Mouse (Mus musculus) intestine, postnatal 0 days (tissue): Measurements from ENCODE around the gene Col15a1. TPM values are rescaled to one million over a fixed set of nuclear protein-coding genes. Genes with fewer than 3 reads are reported as not detected.

Experiments used
- ATAC-seq: fragments of 200-750 bp; cut with Nextera tagmentation; 2 replicates; pipeline ENCODE4 v1.8.0; 2017; ENCODE audit warnings: mild to moderate bottlenecking, moderate TSS enrichment, moderate library complexity
- H3K27ac ChIP-seq: fragments of 300-500 bp; sonication (generic); 2 replicates; pipeline ENCODE4 v1.5.1; 2014; ENCODE audit warnings: mild to moderate bottlenecking, low read depth, low read length, moderate library complexity
- H3K27me3 ChIP-seq: fragments of 300-500 bp; sonication (generic); replicated peaks from 2 replicates; pipeline ENCODE4 v1.6.1; 2014; ENCODE audit warnings: low read length, mixed read lengths; ENCODE audit not compliant: control insufficient read depth, insufficient read depth
- H3K36me3 ChIP-seq: fragments of 300-500 bp; sonication (generic); 2 replicates; pipeline ENCODE4 v1.6.1; 2014; ENCODE audit warnings: mild to moderate bottlenecking, moderate library complexity; ENCODE audit not compliant: control insufficient read depth, insufficient read depth
- H3K4me1 ChIP-seq: fragments of 300-500 bp; sonication (generic); replicated peaks from 2 replicates; pipeline ENCODE4 v1.6.1; 2014; ENCODE audit warnings: antibody characterized with exemption, low read length, mixed read lengths; ENCODE audit not compliant: control insufficient read depth, insufficient read depth
- H3K4me2 ChIP-seq: fragments of 300-500 bp; sonication (generic); replicated peaks from 2 replicates; pipeline ENCODE4 v1.6.1; 2014; ENCODE audit warnings: low read depth, mild to moderate bottlenecking, moderate library complexity
- H3K4me3 ChIP-seq: fragments of 300-500 bp; sonication (generic); 2 replicates; pipeline ENCODE4 v1.5.1; 2014; ENCODE audit warnings: low read depth, low read length
- H3K9ac ChIP-seq: fragments of 300-500 bp; sonication (generic); 2 replicates; pipeline ENCODE4 v1.6.1; 2014; ENCODE audit warnings: mild to moderate bottlenecking, low read depth, low read length
- H3K9me3 ChIP-seq: fragments of 300-500 bp; sonication (generic); 2 replicates; pipeline ENCODE4 v1.6.1; 2016; ENCODE audit warnings: mixed run types; ENCODE audit not compliant: control insufficient read depth
- CTCF ChIP-seq: sonication (generic); IDR thresholded peaks from 2 replicates; pipeline ENCODE4 v1.5.1; 2016; ENCODE audit warnings: low read depth, mild to moderate bottlenecking, control low read depth, antibody characterized with exemption, moderate library complexity
- WGBS: fragments of 180-500 bp; shearing (Covaris S2); extraction: QIAGEN DNeasy Blood & Tissue Kit; methylation state at CpG from one replicate; pipeline ENCODE4 v1.1.7; 2014; 5-methylcytosine and 5-hydroxymethylcytosine counted together
- polyA plus RNA-seq: library from polyadenylated mRNA; unstranded; fragments of >200 nt; fragmentation: Nextera tagmentation; extraction: Ambion mirVana; gene quantifications from 2 replicates; pipeline ENCODE4 v1.2.1, GENCODE M21; 2015

Gene Col15a1
- polyA plus RNA-seq, 1 experiment from 2014 or later: 13.1 TPM

DNA sequence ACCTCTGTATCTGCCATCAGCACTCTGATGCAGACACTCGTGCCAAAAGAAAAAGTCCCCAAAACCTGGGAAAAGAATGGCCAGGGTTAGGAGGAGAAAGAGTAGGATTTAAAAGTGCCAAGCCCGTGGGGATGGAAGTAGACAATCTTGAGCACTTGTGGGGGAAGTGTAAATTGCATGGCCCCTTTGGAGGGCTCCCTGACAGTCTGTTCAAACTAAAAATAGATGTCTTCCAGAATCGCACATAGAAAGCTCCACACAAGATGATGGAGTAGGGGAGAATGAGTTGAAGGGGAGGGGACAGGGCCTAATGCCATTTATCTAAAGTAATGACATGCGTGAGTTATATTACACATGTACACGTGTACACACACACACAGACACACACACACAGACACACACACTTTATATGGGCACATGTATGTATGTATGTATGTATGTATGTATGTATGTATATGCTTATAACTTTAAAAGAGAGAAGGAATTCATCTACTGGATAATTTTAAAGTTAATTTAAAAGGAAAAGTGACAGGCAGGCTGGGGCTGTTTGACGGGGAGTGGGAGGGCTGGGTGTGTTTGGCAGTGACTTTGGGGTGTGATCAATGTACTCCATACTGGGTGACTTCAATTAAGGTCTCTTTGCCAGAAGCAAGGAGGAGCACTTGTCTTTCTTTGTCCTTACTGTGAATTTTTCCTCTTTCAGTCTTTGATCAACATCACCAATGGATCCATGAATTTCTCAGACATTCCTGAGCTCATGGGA lies 74.1 kb downstream of the Col15a1 start:
- Histone ChIP-seq H3K4me2 (no peak overlapping the region), H3K9ac (no peak overlapping the region), H3K9me3 (no peaks in the 10 kb centered on the region), H3K4me1 (0 out of 2 replicates have a peak, but pooled peaks cover 5% of the 10 kb centered on the region), H3K27me3 (no peaks in the 10 kb centered on the region), H3K27ac (no peak overlapping the region), H3K36me3 (no peaks in the 10 kb centered on the region; the same call in 1 of the 2 replicates), H3K4me3 (no peak overlapping the region)
- ATAC-seq: no peak
- WGBS: 67% methylated on average over 6 of the region's 6 CpGs
- TF ChIP-seq CTCF: no peak

DNA sequence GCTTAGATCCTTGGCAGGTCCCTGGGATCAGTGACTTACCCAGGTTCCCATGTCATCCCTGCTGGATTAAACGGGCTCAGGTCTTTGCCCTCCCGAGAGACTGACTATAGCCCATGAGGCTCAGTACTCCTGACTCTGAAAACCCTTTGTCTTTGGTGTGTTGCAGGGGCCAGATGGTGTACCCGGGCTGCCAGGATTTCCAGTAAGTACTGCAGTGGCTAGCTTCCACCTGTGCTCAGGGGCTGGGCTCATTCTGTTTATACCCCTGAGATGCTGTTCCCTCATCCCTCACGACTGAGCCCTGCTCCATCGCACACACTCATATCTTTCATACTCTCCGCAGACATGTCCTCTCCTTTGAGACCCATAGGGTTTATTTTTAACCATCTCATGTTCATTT lies 76.3 kb downstream of the Col15a1 start:
- no peak for ATAC-seq
- Histone ChIP-seq H3K36me3 (no peaks in the 10 kb centered on the region; the same call in 1 of the 2 replicates), H3K4me2 (no peak overlapping the region), H3K9me3 (no peaks in the 10 kb centered on the region), H3K4me1 (0 out of 2 replicates have a peak, but pooled peaks cover 5% of the 10 kb centered on the region), H3K4me3 (no peak overlapping the region), H3K27me3 (no peaks in the 10 kb centered on the region), H3K27ac (no peak overlapping the region), H3K9ac (no peak overlapping the region)
- no peak for TF ChIP-seq CTCF
- 64% methylated on average over 6 of the region's 6 CpGs for WGBS

DNA sequence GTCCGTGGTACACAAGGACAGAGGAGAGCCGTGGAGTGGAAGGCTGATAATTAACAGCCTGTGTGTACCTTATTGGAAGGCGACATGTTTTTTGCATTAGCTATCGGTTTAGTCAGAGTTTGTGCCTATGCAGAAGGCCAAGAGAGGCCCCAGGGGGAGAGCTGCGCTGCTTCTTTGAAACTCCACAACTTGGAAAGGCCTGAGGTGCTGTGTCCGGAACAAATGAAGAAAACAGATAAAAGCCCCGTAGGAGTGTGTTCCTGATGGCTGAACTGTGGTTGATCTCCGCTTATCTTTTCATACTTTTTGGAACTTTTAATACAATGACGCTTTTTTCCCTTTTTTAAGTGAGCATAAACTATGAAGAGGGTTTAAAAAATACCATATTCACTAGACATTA lies 76.9 kb downstream of the Col15a1 start:
- Histone ChIP-seq H3K4me1 (0 out of 2 replicates have a peak, but pooled peaks cover 5% of the 10 kb centered on the region), H3K27me3 (no peaks in the 10 kb centered on the region), H3K4me3 (no peak overlapping the region), H3K4me2 (no peak overlapping the region), H3K27ac (no peak overlapping the region), H3K36me3 (no peaks in the 10 kb centered on the region; the same call in 1 of the 2 replicates), H3K9me3 (no peaks in the 10 kb centered on the region), H3K9ac (no peak overlapping the region)
- no peak for ATAC-seq
- WGBS: 56% methylated on average over 9 of the region's 9 CpGs
- TF ChIP-seq CTCF: no peak

DNA sequence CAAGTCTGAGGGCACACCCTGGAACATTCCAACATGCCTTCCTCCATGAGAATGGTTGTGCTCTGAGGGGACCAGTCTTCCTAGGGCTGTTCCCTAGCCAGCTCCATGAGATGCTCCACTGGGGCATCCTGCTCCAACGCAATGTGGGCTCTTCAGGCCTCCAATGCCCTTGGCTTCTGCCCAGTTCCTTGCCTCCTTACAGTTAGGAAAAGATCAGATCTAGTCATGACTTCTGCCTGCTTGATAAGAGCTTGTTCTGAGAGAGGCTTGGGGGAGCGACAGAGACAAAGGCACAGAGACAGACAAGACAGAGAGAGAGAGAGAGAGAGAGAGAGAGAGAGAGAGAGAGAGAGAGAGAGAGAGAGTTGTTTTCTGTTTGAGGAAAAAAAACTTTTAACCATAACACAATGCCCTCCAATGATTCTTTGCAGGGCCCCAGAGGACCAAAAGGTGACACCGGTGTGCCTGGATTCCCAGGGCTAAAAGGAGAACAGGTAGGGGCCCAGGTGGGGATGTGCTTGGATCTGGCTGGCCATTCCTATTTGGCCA lies 78.7 kb downstream of the Col15a1 start:
- no peaks in the 10 kb centered on the region for H3K27me3 ChIP-seq
- H3K36me3 ChIP-seq: no peaks in the 10 kb centered on the region
- H3K27ac ChIP-seq: no peak overlapping the region
- no peak overlapping the region for H3K4me2 ChIP-seq
- ATAC-seq: no peak
- H3K4me3 ChIP-seq: no peak overlapping the region
- no peak for TF ChIP-seq CTCF
- WGBS: 92% methylated on average over 3 of the region's 3 CpGs
- no peak overlapping the region for H3K9ac ChIP-seq
- 0 out of 2 replicates have a peak, but pooled peaks cover 5% of the 10 kb centered on the region for H3K4me1 ChIP-seq
- H3K9me3 ChIP-seq: no peaks in the 10 kb centered on the region

DNA sequence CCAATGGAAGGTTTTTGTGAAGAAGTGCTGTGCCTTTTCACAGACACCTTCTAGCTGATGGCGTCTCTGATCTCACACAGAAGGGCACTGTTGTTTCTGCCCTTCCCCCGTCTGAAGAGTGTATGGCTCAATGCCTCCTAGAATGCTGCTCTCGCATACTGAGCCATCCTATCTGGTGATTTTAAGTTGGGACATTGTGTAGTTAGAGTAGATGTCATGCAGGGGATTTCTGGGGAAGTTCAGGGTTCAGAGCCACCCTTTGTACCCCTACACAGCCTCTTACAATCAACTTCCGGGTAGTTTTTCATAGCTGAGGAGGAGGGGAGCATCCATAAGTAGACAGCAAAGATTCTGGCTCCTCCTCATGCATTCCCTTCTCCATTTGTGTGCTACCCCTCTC lies 79.5 kb downstream of the Col15a1 start:
- no peak for TF ChIP-seq CTCF
- Histone ChIP-seq H3K27ac (no peak overlapping the region), H3K9me3 (no peaks in the 10 kb centered on the region), H3K4me1 (0 out of 2 replicates have a peak, but pooled peaks cover 5% of the 10 kb centered on the region), H3K9ac (no peak overlapping the region), H3K27me3 (no peaks in the 10 kb centered on the region), H3K4me2 (no peak overlapping the region), H3K4me3 (no peak overlapping the region), H3K36me3 (no peaks in the 10 kb centered on the region)
- WGBS: 81% methylated on average over 4 of the region's 4 CpGs
- no peak for ATAC-seq

DNA sequence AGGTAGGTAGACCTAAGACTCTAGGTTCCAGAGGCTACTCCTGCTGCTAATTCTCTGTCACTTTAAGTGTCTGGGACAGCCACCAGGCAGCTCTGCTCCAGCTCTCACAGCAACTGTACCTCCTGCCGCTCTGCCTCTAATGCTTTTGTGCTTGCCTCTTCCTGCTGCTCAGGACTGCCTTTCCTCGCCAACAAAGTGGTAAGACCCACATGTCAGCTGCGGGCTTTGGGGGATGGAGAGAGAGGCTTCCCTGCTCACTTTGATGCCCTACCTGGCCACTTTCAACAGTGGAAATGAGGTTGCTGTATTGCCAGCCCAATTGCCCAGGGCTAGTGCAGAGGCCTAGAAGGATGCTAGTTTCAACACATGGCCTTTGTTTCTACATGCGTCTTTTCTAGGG lies 80.3 kb downstream of the Col15a1 start:
- 85% methylated on average over 4 of the region's 4 CpGs for WGBS

More for the DNA sequence above, 80.3 kb downstream of the Col15a1 start:
- ATAC-seq: no peak
- no peak overlapping the region for H3K9ac ChIP-seq
- H3K27ac ChIP-seq: no peak overlapping the region
- TF ChIP-seq CTCF: no peak
- peaks cover 5% of the 10 kb centered on the region; the same call in 1 of the 2 replicates for H3K4me1 ChIP-seq
- no peak overlapping the region for H3K4me3 ChIP-seq
- H3K4me2 ChIP-seq: no peak overlapping the region
- H3K9me3 ChIP-seq: no peaks in the 10 kb centered on the region
- no peaks in the 10 kb centered on the region for H3K27me3 ChIP-seq
- no peaks in the 10 kb centered on the region for H3K36me3 ChIP-seq
